Mouse (Mus musculus) midbrain, embryonic 15.5 days (tissue): ENCODE measurements around the gene Cacna2d1. TPM values are rescaled to one million over a fixed set of nuclear protein-coding genes. Genes with fewer than 3 reads are reported as not detected.

ENCODE experiments used
- ATAC-seq: fragments of 200-750 bp; cut with Nextera tagmentation; replicated peaks from 2 replicates; pipeline ENCODE4 v1.8.0; 2017; ENCODE audit warnings: moderate TSS enrichment
- H3K27ac ChIP-seq: fragments of 300-500 bp; sonication (generic); 2 replicates; pipeline ENCODE4 v1.5.1; 2015; ENCODE audit warnings: mild to moderate bottlenecking, inconsistent platforms
- H3K27me3 ChIP-seq: fragments of 300-500 bp; sonication (generic); replicated peaks from 2 replicates; pipeline ENCODE4 v1.6.1; 2015; ENCODE audit warnings: inconsistent platforms
- H3K36me3 ChIP-seq: fragments of 300-500 bp; sonication (generic); replicated peaks from 2 replicates; pipeline ENCODE4 v1.6.1; 2015; ENCODE audit warnings: inconsistent platforms
- H3K4me1 ChIP-seq: fragments of 300-500 bp; sonication (generic); 2 replicates; pipeline ENCODE4 v1.6.1; 2015; ENCODE audit warnings: inconsistent platforms
- H3K4me2 ChIP-seq: fragments of 300-500 bp; sonication (generic); 2 replicates; pipeline ENCODE4 v1.6.1; 2015; ENCODE audit warnings: inconsistent platforms, mild to moderate bottlenecking, moderate library complexity
- H3K4me3 ChIP-seq: fragments of 300-500 bp; sonication (generic); 2 replicates; pipeline ENCODE4 v1.5.1; 2015; ENCODE audit warnings: mild to moderate bottlenecking, inconsistent platforms
- H3K9ac ChIP-seq: fragments of 300-500 bp; sonication (generic); 2 replicates; pipeline ENCODE4 v1.6.1; 2015; ENCODE audit warnings: mild to moderate bottlenecking, inconsistent platforms
- H3K9me3 ChIP-seq: fragments of 300-500 bp; sonication (generic); 2 replicates; pipeline ENCODE4 v1.6.1; 2016; ENCODE audit warnings: inconsistent platforms
- WGBS: fragments of 180-500 bp; shearing (Covaris S2); methylation state at CpG from one replicate; pipeline ENCODE4 v1.1.7; 2015; ENCODE audit warnings: mixed read lengths; 5-methylcytosine and 5-hydroxymethylcytosine counted together
- polyA plus RNA-seq: library from polyadenylated mRNA; unstranded; fragments of >200 nt; fragmentation: Nextera tagmentation; extraction: Ambion mirVana; gene quantifications from 2 replicates; pipeline ENCODE4 v1.2.1, GENCODE M21; 2015

Cacna2d1 gene
- polyA plus RNA-seq, 1 experiment from 2014 or later = 40.5 TPM

GRCm38 (mm10) chr5:16134286-16135094, 200.0 kb downstream of the Cacna2d1 start:
- H3K27me3 ChIP-seq = no peaks in the 10 kb centered on the region
- WGBS = 30% methylated on average over 6 of the region's 6 CpGs
- no peaks in the 10 kb centered on the region for H3K9me3 ChIP-seq
- peak; percentile 82 for ATAC-seq
- no peak overlapping the region for H3K4me3 ChIP-seq
- no peak overlapping the region for H3K4me2 ChIP-seq
- no peak overlapping the region for H3K9ac ChIP-seq
- peaks cover 5% of the 10 kb centered on the region for H3K4me1 ChIP-seq
- H3K27ac ChIP-seq = peak overlapping the region; percentile 45; the same call in 1 of the 2 replicates
- H3K36me3 ChIP-seq = no peaks in the 10 kb centered on the region

DNA sequence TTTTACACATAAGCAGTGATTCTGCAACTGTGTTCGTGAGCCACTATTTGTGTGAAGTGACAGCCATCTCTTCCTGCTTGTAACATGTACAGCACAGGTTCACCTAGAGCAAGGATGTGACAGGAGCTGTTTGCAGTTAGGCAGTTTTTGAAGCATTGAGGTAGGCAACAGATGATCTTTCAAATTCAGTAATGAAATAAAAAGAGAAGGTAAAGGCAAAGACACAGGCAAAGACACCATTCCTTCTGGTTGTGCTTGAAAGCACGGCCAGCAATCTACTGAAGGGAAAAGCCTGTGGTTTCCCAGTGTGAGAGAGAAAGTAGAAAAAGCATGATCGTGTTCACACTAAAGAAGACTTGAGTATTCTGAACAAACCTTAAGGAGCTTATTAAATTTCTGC, 201.5 kb downstream of the Cacna2d1 start:
- Histone ChIP-seq H3K4me2 (no peak overlapping the region), H3K4me1 (peaks cover 5% of the 10 kb centered on the region), H3K4me3 (no peak overlapping the region), H3K27ac (peak overlapping the region; percentile 19), H3K27me3 (no peaks in the 10 kb centered on the region), H3K9me3 (no peaks in the 10 kb centered on the region), H3K9ac (no peak overlapping the region), H3K36me3 (no peaks in the 10 kb centered on the region)
- ATAC-seq = no peak; the same call in 1 of the 2 replicates
- 52% methylated on average over 3 of the region's 3 CpGs for WGBS

GRCm38 (mm10) chr5:16136839-16137238, 202.3 kb downstream of the Cacna2d1 start:
- Histone ChIP-seq H3K4me3 (no peak overlapping the region), H3K27me3 (no peaks in the 10 kb centered on the region), H3K9ac (no peak overlapping the region), H3K9me3 (no peaks in the 10 kb centered on the region), H3K4me1 (peaks cover 5% of the 10 kb centered on the region), H3K27ac (no peak overlapping the region), H3K36me3 (no peaks in the 10 kb centered on the region), H3K4me2 (no peak overlapping the region)
- no peak for ATAC-seq
- 75% methylated on average over 2 of the region's 2 CpGs for WGBS

DNA sequence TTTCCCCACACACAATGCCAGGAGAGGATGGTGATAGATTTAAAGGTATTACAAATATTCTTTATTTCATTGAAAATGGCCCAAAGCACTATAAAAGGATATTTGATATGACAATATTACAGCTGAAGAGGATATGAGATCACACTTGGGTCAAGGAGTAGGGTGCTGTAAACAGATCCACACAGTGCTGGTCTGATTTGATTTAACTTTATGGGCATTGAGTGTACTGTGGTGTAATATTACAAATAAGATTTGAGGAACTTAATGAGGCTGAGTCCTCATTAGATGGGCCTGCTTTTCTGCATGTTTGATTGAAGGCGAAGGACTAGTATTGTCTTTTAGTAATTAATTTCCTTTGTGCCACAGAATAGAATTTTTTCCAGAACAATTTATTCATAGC, 212.1 kb downstream of the Cacna2d1 start:
- Histone ChIP-seq H3K9ac (no peak overlapping the region), H3K36me3 (no peaks in the 10 kb centered on the region), H3K9me3 (no peaks in the 10 kb centered on the region), H3K4me3 (no peak overlapping the region), H3K27ac (no peak overlapping the region), H3K4me2 (no peak overlapping the region), H3K4me1 (no peaks in the 10 kb centered on the region), H3K27me3 (no peaks in the 10 kb centered on the region)
- WGBS = 90% methylated on average over 1 of the region's 1 CpGs
- no peak for ATAC-seq

GRCm38 (mm10) chr5:16155375-16156284, 221.1 kb downstream of the Cacna2d1 start:
- Histone ChIP-seq H3K27me3 (no peaks in the 10 kb centered on the region), H3K4me3 (no peak overlapping the region), H3K27ac (no peak overlapping the region), H3K9me3 (no peaks in the 10 kb centered on the region), H3K9ac (no peak overlapping the region), H3K36me3 (no peaks in the 10 kb centered on the region), H3K4me2 (no peak overlapping the region), H3K4me1 (no peaks in the 10 kb centered on the region)
- no peak for ATAC-seq
- WGBS = 76% methylated on average over 6 of the region's 6 CpGs

GRCm38 (mm10) chr5:16163270-16163669, 228.8 kb downstream of the Cacna2d1 start:
- Histone ChIP-seq H3K36me3 (no peaks in the 10 kb centered on the region), H3K4me3 (no peak overlapping the region), H3K27ac (no peak overlapping the region), H3K27me3 (no peaks in the 10 kb centered on the region), H3K9ac (no peak overlapping the region), H3K4me2 (no peak overlapping the region), H3K9me3 (no peaks in the 10 kb centered on the region), H3K4me1 (peaks cover 5% of the 10 kb centered on the region; the same call in 1 of the 2 replicates)
- ATAC-seq = no peak

- H3K27me3 ChIP-seq = no peaks in the 10 kb centered on the region
- H3K9ac ChIP-seq = no peak overlapping the region
- peak; percentile 71 for ATAC-seq
- peaks cover 5% of the 10 kb centered on the region; the same call in 1 of the 2 replicates for H3K4me1 ChIP-seq
- no peak overlapping the region for H3K27ac ChIP-seq
- H3K4me3 ChIP-seq = no peak overlapping the region
- no peaks in the 10 kb centered on the region for H3K9me3 ChIP-seq
- H3K4me2 ChIP-seq = 0 out of 2 replicates have a peak overlapping the region, but pooled peaks have one; percentile 0
- no peaks in the 10 kb centered on the region for H3K36me3 ChIP-seq
- WGBS = 42% methylated on average over 12 of the region's 12 CpGs
These were observed 231.8 kb downstream of the Cacna2d1 start for GRCm38 (mm10) chr5:16166117-16166867.

- H3K4me1 ChIP-seq = peaks cover 5% of the 10 kb centered on the region; the same call in 1 of the 2 replicates
- no peaks in the 10 kb centered on the region for H3K36me3 ChIP-seq
- no peak overlapping the region for H3K4me3 ChIP-seq
- H3K9ac ChIP-seq = no peak overlapping the region
- H3K27me3 ChIP-seq = no peaks in the 10 kb centered on the region
- ATAC-seq = no peak
- H3K27ac ChIP-seq = no peak overlapping the region
- no peaks in the 10 kb centered on the region for H3K9me3 ChIP-seq
- no peak overlapping the region for H3K4me2 ChIP-seq
- WGBS = 48% methylated on average over 1 of the region's 1 CpGs
These were observed 232.4 kb downstream of the Cacna2d1 start for GRCm38 (mm10) chr5:16166868-16167267.

DNA sequence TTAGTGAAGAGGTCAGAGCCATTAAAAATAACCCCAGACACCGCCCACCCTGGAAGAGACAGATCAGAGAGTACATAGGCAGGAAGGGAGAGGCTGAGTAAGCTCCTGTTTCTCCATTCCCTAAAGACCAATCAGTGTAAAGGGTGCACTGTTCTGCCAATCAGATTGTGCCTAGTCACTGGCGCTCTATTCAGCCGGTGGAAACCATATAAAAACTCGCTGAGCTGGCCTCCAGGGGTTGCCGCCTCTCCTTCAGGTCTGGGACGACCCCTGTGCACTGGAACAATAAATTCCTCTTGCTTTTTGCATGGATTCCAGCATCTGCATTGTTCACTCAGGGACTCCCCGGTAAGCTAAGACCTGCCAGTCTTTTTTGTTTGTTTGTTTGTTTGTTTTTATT, 246.6 kb downstream of the Cacna2d1 start:
- Histone ChIP-seq H3K27ac (no peak overlapping the region), H3K4me2 (no peak overlapping the region), H3K4me1 (no peaks in the 10 kb centered on the region), H3K9ac (no peak overlapping the region), H3K36me3 (no peaks in the 10 kb centered on the region), H3K4me3 (no peak overlapping the region), H3K27me3 (no peaks in the 10 kb centered on the region), H3K9me3 (no peaks in the 10 kb centered on the region)
- WGBS = 87% methylated on average over 7 of the region's 7 CpGs
- ATAC-seq = no peak

DNA sequence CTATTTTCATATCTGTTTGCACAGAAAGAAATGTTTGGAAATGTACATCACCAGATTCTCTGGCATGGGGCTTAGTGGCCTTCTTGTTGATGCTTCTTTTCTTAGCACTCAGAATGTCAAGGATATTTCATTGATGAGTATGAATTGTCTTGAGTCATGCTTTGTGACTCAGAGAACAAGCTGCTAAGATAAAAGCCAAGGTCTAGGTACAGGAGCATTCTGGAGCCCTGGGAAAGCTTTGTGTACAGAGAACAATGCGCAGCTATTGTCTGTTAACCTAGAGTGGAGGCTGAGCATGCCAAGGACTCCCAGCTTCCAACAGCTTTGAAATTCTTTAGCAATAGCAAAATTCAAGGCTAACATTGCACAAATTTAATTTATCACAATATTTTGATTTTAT, 249.6 kb downstream of the Cacna2d1 start:
- H3K9me3 ChIP-seq = no peaks in the 10 kb centered on the region
- H3K36me3 ChIP-seq = no peaks in the 10 kb centered on the region
- no peaks in the 10 kb centered on the region for H3K4me1 ChIP-seq
- H3K4me3 ChIP-seq = no peak overlapping the region
- no peaks in the 10 kb centered on the region for H3K27me3 ChIP-seq
- no peak overlapping the region for H3K4me2 ChIP-seq
- WGBS = 94% methylated on average over 1 of the region's 1 CpGs
- no peak for ATAC-seq
- no peak overlapping the region for H3K27ac ChIP-seq
- H3K9ac ChIP-seq = no peak overlapping the region

- Histone ChIP-seq H3K4me2 (no peak overlapping the region), H3K27ac (no peak overlapping the region), H3K4me3 (no peak overlapping the region), H3K9me3 (no peaks in the 10 kb centered on the region), H3K4me1 (no peaks in the 10 kb centered on the region), H3K36me3 (no peaks in the 10 kb centered on the region), H3K9ac (no peak overlapping the region), H3K27me3 (no peaks in the 10 kb centered on the region)
- no peak for ATAC-seq
- WGBS = 51% methylated on average over 3 of the region's 3 CpGs
These were observed 253.4 kb downstream of the Cacna2d1 start for GRCm38 (mm10) chr5:16187931-16188330.

DNA sequence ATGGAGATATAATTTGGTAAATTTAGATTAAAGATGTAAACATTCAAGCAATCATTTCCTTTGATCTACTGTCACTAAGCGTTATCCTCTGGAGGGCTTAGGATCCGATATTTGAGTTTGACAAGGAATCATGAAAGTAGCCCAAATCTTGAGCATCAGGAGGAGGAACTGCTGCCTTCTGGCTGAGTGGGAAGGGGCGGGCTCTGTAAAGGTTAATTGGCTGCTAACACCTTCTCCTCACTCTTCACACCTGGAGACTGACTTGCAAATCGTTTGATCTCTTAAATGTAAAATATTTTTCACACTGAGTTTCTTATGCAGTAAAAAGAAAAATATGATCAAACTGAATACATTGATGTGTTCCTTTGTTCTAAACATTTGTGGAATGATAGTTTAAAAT, 255.4 kb downstream of the Cacna2d1 start:
- Histone ChIP-seq H3K9me3 (no peaks in the 10 kb centered on the region), H3K27ac (no peak overlapping the region), H3K4me2 (no peak overlapping the region), H3K4me1 (no peaks in the 10 kb centered on the region), H3K36me3 (no peaks in the 10 kb centered on the region), H3K27me3 (no peaks in the 10 kb centered on the region), H3K9ac (no peak overlapping the region), H3K4me3 (no peak overlapping the region)
- 69% methylated on average over 4 of the region's 4 CpGs for WGBS
- ATAC-seq = no peak
